ENCODE assay signal across 8 mouse cellular contexts in the genomic region with DNA sequence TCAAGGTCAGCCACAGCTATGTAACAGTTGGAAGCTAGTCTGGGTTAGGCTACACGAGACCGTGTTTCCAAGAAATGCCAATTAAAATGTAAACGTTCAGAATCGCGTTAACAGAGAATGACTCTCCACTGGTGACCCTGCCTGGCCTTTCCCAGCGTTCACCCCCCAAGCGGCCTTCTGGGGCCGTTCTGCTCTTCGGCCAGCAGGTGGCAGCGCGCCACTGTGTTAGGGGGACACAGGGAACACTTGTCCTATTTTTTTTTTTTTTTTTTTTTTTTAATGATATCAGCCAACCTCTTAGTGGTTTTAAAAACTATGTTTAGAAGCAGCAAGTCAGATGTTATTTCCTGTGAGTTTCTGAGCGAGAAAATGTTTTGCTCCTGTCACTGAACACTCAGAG.
DNase-seq lines count a peak whose midpoint lies in the region; ATAC-seq and TF ChIP-seq lines count a peak whose summit lies in the region.

No protein-coding gene starts in this region.

- H3K4me3 ChIP-seq in liver, adult 2 months (ENCODE audit: insufficient read depth, low read depth, low read length), result no peak overlapping the region
- H3K4me3 ChIP-seq in midbrain, postnatal 0 days (ENCODE audit: low read depth, low read length), result no peak overlapping the region

- H3K79me2 ChIP-seq in liver, adult 2 months (ENCODE audit: control insufficient read depth, insufficient read depth, low read length), result no peaks in the 10 kb centered on the region

- H3K36me3 ChIP-seq in liver, adult 2 months (ENCODE audit: control insufficient read depth, insufficient read depth, low read length), result no peaks in the 10 kb centered on the region
- H3K36me3 ChIP-seq in midbrain, postnatal 0 days (ENCODE audit: insufficient read depth, low read length), result no peaks in the 10 kb centered on the region

- DNase-seq in urinary bladder, postnatal 14 days (ENCODE audit: low spot score), result peak; percentile 58
- DNase-seq in urinary bladder, postnatal 10 days (ENCODE audit: low spot score), result no peak
- peak; percentile 18 to 55 for DNase-seq in cerebellum, postnatal 36 days
- peak; percentile 19 for DNase-seq in gastrocnemius, postnatal 25 days
- DNase-seq in kidney, adult 18-20 months, result peak; percentile 62
- DNase-seq in liver, adult 2 months (ENCODE audit: extremely low read depth, low read depth, low spot score), result peak; percentile 7
- peak; percentile 72 for DNase-seq in midbrain, postnatal 0 days (ENCODE audit: low spot score)
- peak; percentile 32 to 61 for DNase-seq in spleen, postnatal 14 days (ENCODE audit: low spot score in 2 of 2)

- H3K9ac ChIP-seq in liver, adult 2 months (ENCODE audit: low read depth, low read length), result no peak overlapping the region
- H3K9ac ChIP-seq in midbrain, postnatal 0 days (replicated peaks; ENCODE audit: low read length, poor library complexity, severe bottlenecking), result no peak overlapping the region

- peak; percentile 47; the same call in 1 of the 2 replicates for ATAC-seq in midbrain, postnatal 0 days (ENCODE audit: low FRiP score)

- TF ChIP-seq POLR2A in liver, adult 2 months (IDR thresholded peaks at IDR 0.05; ENCODE audit: extremely low read depth, insufficient read depth, low read length), result no peak

- WGBS in liver, adult 2 months, result 5% methylated on average over 12 of the region's 12 CpGs
- 3% methylated on average over 12 of the region's 12 CpGs for WGBS in midbrain, postnatal 0 days

- no peak overlapping the region for H3K27ac ChIP-seq in liver, adult 2 months (replicated peaks; ENCODE audit: insufficient read depth, low read depth, low read length)
- no peak overlapping the region for H3K27ac ChIP-seq in midbrain, postnatal 0 days (ENCODE audit: low read depth, low read length)

- H3K9me3 ChIP-seq in midbrain, postnatal 0 days (ENCODE audit: low read length), result no peaks in the 10 kb centered on the region

- H3K4me1 ChIP-seq in liver, adult 2 months (ENCODE audit: control insufficient read depth, insufficient read depth, low read length), result no peaks in the 10 kb centered on the region
- no peaks in the 10 kb centered on the region for H3K4me1 ChIP-seq in midbrain, postnatal 0 days (ENCODE audit: insufficient read depth, low read length)

- no peaks in the 10 kb centered on the region for H3K27me3 ChIP-seq in liver, adult 2 months (ENCODE audit: control insufficient read depth, insufficient read depth, low read length)
- H3K27me3 ChIP-seq in midbrain, postnatal 0 days (ENCODE audit: insufficient read depth, low read length), result no peaks in the 10 kb centered on the region

- H3K4me2 ChIP-seq in midbrain, postnatal 0 days (ENCODE audit: low read depth, low read length, poor library complexity, severe bottlenecking), result no peak overlapping the region

- peak; percentile 75 for TF ChIP-seq CTCF in liver, adult 2 months (IDR thresholded peaks at IDR 0.05; ENCODE audit: low read depth, low read length)
- peak; percentile 81 for TF ChIP-seq CTCF in midbrain, postnatal 0 days (IDR thresholded peaks at IDR 0.05)
